Mouse (Mus musculus) stomach, postnatal 0 days (tissue): ENCODE measurements around the gene Hcls1. TPM values are rescaled to one million over a fixed set of nuclear protein-coding genes. Genes with fewer than 3 reads are reported as not detected.

ENCODE experiments used
- ATAC-seq: fragments of 200-750 bp; cut with Nextera tagmentation; 2 replicates; pipeline ENCODE4 v1.8.0; 2017; ENCODE audit not compliant: low FRiP score, low TSS enrichment
- DNase-seq: peaks from one replicate; pipeline ENCODE4 v3.0.0-alpha.2; 2016; ENCODE audit warnings: low spot score
- H3K27ac ChIP-seq: fragments of 300-500 bp; sonication (generic); replicated peaks from 2 replicates; pipeline ENCODE4 v1.5.1; 2014; ENCODE audit warnings: mild to moderate bottlenecking, control low read depth
- H3K27me3 ChIP-seq: fragments of 300-500 bp; sonication (generic); 2 replicates; pipeline ENCODE4 v1.6.1; 2014; ENCODE audit warnings: low read length; ENCODE audit not compliant: control insufficient read depth, insufficient read depth
- H3K36me3 ChIP-seq: fragments of 300-500 bp; sonication (generic); 2 replicates; pipeline ENCODE4 v1.6.1; 2014; ENCODE audit warnings: low read length, mixed read lengths; ENCODE audit not compliant: control insufficient read depth, insufficient read depth
- H3K4me1 ChIP-seq: fragments of 300-500 bp; sonication (generic); replicated peaks from 2 replicates; pipeline ENCODE4 v1.6.1; 2014; ENCODE audit warnings: antibody characterized with exemption; ENCODE audit not compliant: control insufficient read depth, insufficient read depth
- H3K4me2 ChIP-seq: fragments of 300-500 bp; sonication (generic); replicated peaks from 2 replicates; pipeline ENCODE4 v1.6.1; 2014; ENCODE audit warnings: low read depth, mild to moderate bottlenecking, control low read depth, moderate library complexity
- H3K4me3 ChIP-seq: fragments of 300-500 bp; sonication (generic); 2 replicates; pipeline ENCODE4 v1.5.1; 2014; ENCODE audit warnings: low read depth, low read length, control low read depth
- H3K9ac ChIP-seq: fragments of 300-500 bp; sonication (generic); 2 replicates; pipeline ENCODE4 v1.6.1; 2014; ENCODE audit warnings: mild to moderate bottlenecking, low read length, control low read depth, mixed read lengths
- H3K9me3 ChIP-seq: fragments of 300-500 bp; sonication (generic); 2 replicates; pipeline ENCODE4 v1.6.1; 2016; ENCODE audit warnings: low read length; ENCODE audit not compliant: control insufficient read depth
- CTCF ChIP-seq: IDR thresholded peaks from 2 replicates; pipeline ENCODE4 v1.5.1; 2016; ENCODE audit warnings: antibody characterized with exemption, low read depth, mild to moderate bottlenecking, moderate library complexity
- EP300 ChIP-seq: optimal IDR thresholded peaks from 2 replicates; pipeline ENCODE3; 2016; ENCODE audit warnings: antibody characterized with exemption
- WGBS: fragments of 180-500 bp; shearing (Covaris S2); extraction: QIAGEN DNeasy Blood & Tissue Kit; methylation state at CpG from one replicate; pipeline ENCODE4 v1.1.7; 2014; 5-methylcytosine and 5-hydroxymethylcytosine counted together
- polyA plus RNA-seq: library from polyadenylated mRNA; unstranded; fragments of >200 nt; fragmentation: Nextera tagmentation; extraction: Ambion mirVana; gene quantifications from 2 replicates; pipeline ENCODE4 v1.2.1, GENCODE M21; 2015

The Hcls1 gene
- polyA plus RNA-seq, 1 experiment from 2014 or later = 3.7 TPM

GRCm38 (mm10) chr16:37009262-37009661 lies 74.5 kb downstream of the Hcls1 start:
- 48% methylated on average over 6 of the region's 6 CpGs for WGBS
- no peaks in the 10 kb centered on the region for H3K36me3 ChIP-seq
- no peaks in the 10 kb centered on the region for H3K4me1 ChIP-seq
- H3K9ac ChIP-seq = no peak overlapping the region
- H3K27ac ChIP-seq = no peak overlapping the region
- no peak overlapping the region for H3K4me3 ChIP-seq
- H3K27me3 ChIP-seq = no peaks in the 10 kb centered on the region
- no peak for DNase-seq
- H3K4me2 ChIP-seq = no peak overlapping the region
- H3K9me3 ChIP-seq = no peaks in the 10 kb centered on the region
- no peak for ATAC-seq
- no peak for TF ChIP-seq CTCF
- no peak for TF ChIP-seq EP300

- Histone ChIP-seq H3K4me3 (no peak overlapping the region), H3K4me1 (no peaks in the 10 kb centered on the region), H3K4me2 (no peak overlapping the region), H3K9ac (no peak overlapping the region), H3K9me3 (no peaks in the 10 kb centered on the region), H3K36me3 (no peaks in the 10 kb centered on the region), H3K27ac (no peak overlapping the region), H3K27me3 (no peaks in the 10 kb centered on the region)
- DNase-seq (no peak), ATAC-seq (peak; percentile 12; the same call in 1 of the 2 replicates)
- no peak for TF ChIP-seq EP300
- peak; percentile 80 for TF ChIP-seq CTCF
- WGBS = 50% methylated on average over 4 of the region's 4 CpGs
Measured at GRCm38 (mm10) chr16:37010370-37010769, 75.6 kb downstream of the Hcls1 start.

- Histone ChIP-seq H3K9me3 (no peaks in the 10 kb centered on the region), H3K27me3 (no peaks in the 10 kb centered on the region), H3K4me1 (no peaks in the 10 kb centered on the region), H3K9ac (peak within 1 kb of the TSS; percentile 60), H3K4me3 (peak within 1 kb of the TSS; percentile 70), H3K36me3 (no peaks in the 10 kb centered on the region), H3K27ac (no peak within 1 kb of the TSS), H3K4me2 (peak within 1 kb of the TSS; percentile 95)
- DNase-seq (peak; percentile 93), ATAC-seq (peak; percentile 99)
- WGBS = 2% methylated on average over 30 of the region's 30 CpGs
- TF ChIP-seq EP300 (no peak), CTCF (peak; percentile 29)
Measured at GRCm38 (mm10) chr16:37011061-37011921, 76.5 kb downstream of the Hcls1 start, which contains the start of gene Polq. TSS of gene Polq (plus strand) at chr16:37011786.

- WGBS = under 1% methylated on average over 26 of the region's 26 CpGs
Measured at GRCm38 (mm10) chr16:37011922-37012289, 77.1 kb downstream of the Hcls1 start.

GRCm38 (mm10) chr16:37012336-37012735 lies 77.6 kb downstream of the Hcls1 start:
- H3K27ac ChIP-seq = no peak overlapping the region
- no peak for DNase-seq
- WGBS = 40% methylated on average over 5 of the region's 5 CpGs

More at GRCm38 (mm10) chr16:37011922-37012289, 77.1 kb downstream of the Hcls1 start:
- no peaks in the 10 kb centered on the region for H3K36me3 ChIP-seq
- peak overlapping the region; percentile 60 for H3K9ac ChIP-seq
- no peaks in the 10 kb centered on the region for H3K9me3 ChIP-seq
- peak overlapping the region; percentile 95 for H3K4me2 ChIP-seq
- no peaks in the 10 kb centered on the region for H3K4me1 ChIP-seq
- no peak for TF ChIP-seq CTCF
- no peak for TF ChIP-seq EP300
- H3K4me3 ChIP-seq = peak overlapping the region; percentile 70
- H3K27me3 ChIP-seq = no peaks in the 10 kb centered on the region
- no peak overlapping the region for H3K27ac ChIP-seq
- DNase-seq (no peak), ATAC-seq (peak; percentile 42)

More at GRCm38 (mm10) chr16:37012336-37012735, 77.6 kb downstream of the Hcls1 start:
- Histone ChIP-seq H3K4me2 (peak overlapping the region; percentile 95), H3K36me3 (no peaks in the 10 kb centered on the region), H3K4me3 (peak overlapping the region; percentile 70), H3K4me1 (no peaks in the 10 kb centered on the region), H3K9me3 (no peaks in the 10 kb centered on the region), H3K27me3 (no peaks in the 10 kb centered on the region), H3K9ac (no peak overlapping the region)
- no peak for ATAC-seq
- TF ChIP-seq CTCF (no peak), EP300 (no peak)

Other genes with a start within 250 kb of the Hcls1 start
- gene Ildr1, start 241.0 kb upstream of the Hcls1 start, polyA plus RNA-seq = 2.5 TPM in 2 replicates
- 1.6 and 2.4 TPM in 2 replicates for gene Slc15a2, start 150.0 kb upstream of the Hcls1 start, polyA plus RNA-seq
- gene Iqcb1, start 106.6 kb upstream of the Hcls1 start, polyA plus RNA-seq = 10.0 and 11.5 TPM in 2 replicates
- gene Eaf2, start 60.0 kb upstream of the Hcls1 start, polyA plus RNA-seq = 3.1 and 4.7 TPM in 2 replicates
- gene Golgb1, start 59.8 kb upstream of the Hcls1 start, polyA plus RNA-seq = 88.5 and 100 TPM in 2 replicates
- 0.07 TPM in 1 of 2 replicates, not detected in the other for gene Fbxo40, start 55.5 kb downstream of the Hcls1 start, polyA plus RNA-seq
- 0.87 and 1.1 TPM in 2 replicates for gene Polq, start 76.8 kb downstream of the Hcls1 start, polyA plus RNA-seq